Mouse (Mus musculus) lung, postnatal 0 days (tissue): ENCODE results near the gene Gm21188. TPM values are rescaled to one million over a fixed set of nuclear protein-coding genes. Genes with fewer than 3 reads are reported as not detected.
A peak's percentile ranks its signal among the peaks of the same experiment; 100 is the strongest.
"Not testable (repeated sequence)": the region's sequence is repeated elsewhere in the genome, so short reads cannot be mapped to it uniquely, and the experiment has no call there.

Source experiments
- ATAC-seq: fragments of 200-750 bp; cut with Nextera tagmentation; 2 replicates; pipeline ENCODE4 v1.8.0; 2017; ENCODE audit warnings: moderate library complexity
- DNase-seq: peaks from one replicate; pipeline ENCODE4 v3.0.0-alpha.2; 2016; ENCODE audit warnings: low spot score
- H3K27ac ChIP-seq: fragments of 300-500 bp; sonication (generic); 2 replicates; pipeline ENCODE4 v1.5.1; 2014; ENCODE audit warnings: antibody characterized with exemption, mild to moderate bottlenecking, low read length, mixed read lengths
- H3K27me3 ChIP-seq: fragments of 300-500 bp; sonication (generic); replicated peaks from 2 replicates; pipeline ENCODE4 v1.6.1; 2014; ENCODE audit warnings: low read length, mixed read lengths; ENCODE audit not compliant: insufficient read depth
- H3K36me3 ChIP-seq: fragments of 300-500 bp; sonication (generic); 2 replicates; pipeline ENCODE4 v1.6.1; 2014; ENCODE audit warnings: low read length, mixed read lengths; ENCODE audit not compliant: insufficient read depth
- H3K4me1 ChIP-seq: fragments of 300-500 bp; sonication (generic); 2 replicates; pipeline ENCODE4 v1.6.1; 2014; ENCODE audit warnings: antibody characterized with exemption, low read depth, low read length, mixed read lengths; ENCODE audit not compliant: insufficient read depth
- H3K4me2 ChIP-seq: fragments of 300-500 bp; sonication (generic); replicated peaks from 2 replicates; pipeline ENCODE4 v1.6.1; 2014; ENCODE audit warnings: low read depth, mild to moderate bottlenecking, low read length, moderate library complexity, mixed read lengths
- H3K4me3 ChIP-seq: fragments of 300-500 bp; sonication (generic); 2 replicates; pipeline ENCODE4 v1.5.1; 2014; ENCODE audit warnings: low read depth, low read length
- H3K9ac ChIP-seq: fragments of 300-500 bp; sonication (generic); replicated peaks from 2 replicates; pipeline ENCODE4 v1.6.1; 2014; ENCODE audit warnings: low read depth, mild to moderate bottlenecking
- H3K9me3 ChIP-seq: fragments of 300-500 bp; sonication (generic); 2 replicates; pipeline ENCODE4 v1.6.1; 2016; ENCODE audit warnings: low read length, mixed read lengths
- CTCF ChIP-seq: IDR thresholded peaks from 2 replicates; pipeline ENCODE4 v1.5.1; 2016; ENCODE audit warnings: antibody characterized with exemption, mild to moderate bottlenecking
- WGBS: fragments of 180-500 bp; shearing (Covaris S2); extraction: QIAGEN DNeasy Blood & Tissue Kit; methylation state at CpG from one replicate; pipeline ENCODE4 v1.1.7; 2014; 5-methylcytosine and 5-hydroxymethylcytosine counted together
- polyA plus RNA-seq: library from polyadenylated mRNA; unstranded; fragments of >200 nt; fragmentation: Nextera tagmentation; extraction: Ambion mirVana; gene quantifications from 2 replicates; pipeline ENCODE4 v1.2.1, GENCODE M21; 2015

Gene Gm21188
- polyA plus RNA-seq, 1 experiment from 2014 or later: 0.38 TPM

DNA sequence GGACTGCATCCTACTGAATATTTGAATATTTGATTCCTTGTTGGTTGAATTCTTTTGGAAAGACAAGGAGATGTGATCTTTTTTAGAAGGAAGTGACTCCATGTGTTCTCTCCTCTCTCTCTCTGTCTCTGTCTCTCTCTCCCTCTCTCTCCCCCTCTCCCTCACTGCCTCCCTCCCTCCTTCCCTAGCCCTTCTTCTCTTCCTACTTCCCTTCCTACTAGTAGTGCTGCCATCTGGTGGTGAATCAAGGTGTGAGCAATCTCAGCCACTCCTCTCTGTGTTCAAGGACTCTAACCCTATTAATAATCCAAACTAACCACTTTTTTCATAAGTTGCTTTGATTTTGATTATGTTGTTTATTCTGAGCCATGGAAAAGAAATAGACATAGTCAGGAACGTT lies 30.5 kb downstream of the Gm21188 start:
- not testable (repeated sequence) for H3K27ac ChIP-seq, H3K27me3 ChIP-seq, H3K9ac ChIP-seq, H3K4me2 ChIP-seq, H3K36me3 ChIP-seq, H3K4me3 ChIP-seq, H3K9me3 ChIP-seq, ATAC-seq, H3K4me1 ChIP-seq
- WGBS: no CpG with 5 or more reads among the region's 1 CpGs
- peak; percentile 48 for TF ChIP-seq CTCF
- DNase-seq: peak; percentile 4

DNA sequence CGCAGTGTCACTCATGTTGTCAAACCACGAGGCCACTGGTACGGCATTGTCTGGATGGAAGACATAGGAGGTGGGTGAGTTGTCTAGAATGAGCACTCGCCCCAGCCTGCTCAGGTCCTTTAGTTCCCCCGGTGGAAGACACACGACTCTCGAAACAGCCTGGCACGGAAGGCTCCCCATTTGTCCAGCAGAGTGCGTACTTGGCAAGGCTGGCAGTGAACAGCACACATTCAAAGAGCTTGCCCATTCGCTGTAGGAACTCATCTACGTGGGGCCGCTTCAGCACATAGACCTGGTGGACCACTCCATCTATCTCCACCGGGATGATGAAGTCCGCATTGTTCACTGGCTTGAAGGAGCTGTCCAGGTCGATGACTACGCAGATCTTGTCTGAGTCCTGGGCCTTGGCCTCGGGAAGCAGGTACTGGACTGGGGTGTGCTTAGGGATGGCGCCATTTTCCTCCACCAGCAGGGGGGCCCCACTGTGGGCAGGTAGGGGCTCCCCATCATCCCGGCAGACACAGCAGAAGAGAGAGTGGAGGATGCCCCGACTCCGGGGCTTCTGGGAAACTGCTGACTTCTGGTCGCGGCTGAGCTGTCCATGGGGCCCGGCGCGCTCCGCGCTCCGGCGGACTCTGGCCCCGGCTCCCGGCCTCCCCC lies 36.5 kb downstream of the Gm21188 start:
- not testable (repeated sequence) for H3K27ac ChIP-seq, DNase-seq, H3K9ac ChIP-seq, H3K9me3 ChIP-seq, H3K4me3 ChIP-seq, H3K4me1 ChIP-seq, H3K4me2 ChIP-seq, H3K36me3 ChIP-seq, H3K27me3 ChIP-seq
- WGBS: 3% methylated on average over 6 of the region's 32 CpGs
- 0 out of 2 replicates have a peak, but pooled peaks have one; percentile 5 for ATAC-seq

DNA sequence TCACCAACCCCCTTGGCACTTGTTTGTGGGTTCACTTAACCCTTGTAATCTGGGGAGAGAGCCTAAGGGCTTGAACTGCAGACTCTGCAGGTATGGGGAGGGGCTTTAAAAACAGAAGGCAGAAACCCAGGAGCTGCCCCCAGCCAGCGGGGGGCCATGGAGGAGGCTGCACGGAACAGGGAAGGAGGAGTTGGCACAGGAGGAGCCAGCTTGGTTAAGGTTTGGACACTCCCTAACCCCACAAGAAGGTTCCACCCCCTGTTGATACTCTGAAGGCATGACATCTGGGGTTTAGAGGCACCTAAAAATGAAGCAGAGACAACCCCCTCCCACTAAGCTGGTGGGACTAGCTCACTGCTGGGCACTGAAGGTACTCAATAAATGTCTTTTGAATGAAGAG lies 38.0 kb downstream of the Gm21188 start:
- not testable (repeated sequence) for H3K36me3 ChIP-seq, H3K27me3 ChIP-seq, H3K4me3 ChIP-seq, H3K9ac ChIP-seq, DNase-seq, H3K4me2 ChIP-seq, H3K4me1 ChIP-seq, H3K27ac ChIP-seq, H3K9me3 ChIP-seq
- 0 out of 2 replicates have a peak, but pooled peaks have one; percentile 23 for ATAC-seq
- no CpG with 5 or more reads among the region's 2 CpGs for WGBS

DNA sequence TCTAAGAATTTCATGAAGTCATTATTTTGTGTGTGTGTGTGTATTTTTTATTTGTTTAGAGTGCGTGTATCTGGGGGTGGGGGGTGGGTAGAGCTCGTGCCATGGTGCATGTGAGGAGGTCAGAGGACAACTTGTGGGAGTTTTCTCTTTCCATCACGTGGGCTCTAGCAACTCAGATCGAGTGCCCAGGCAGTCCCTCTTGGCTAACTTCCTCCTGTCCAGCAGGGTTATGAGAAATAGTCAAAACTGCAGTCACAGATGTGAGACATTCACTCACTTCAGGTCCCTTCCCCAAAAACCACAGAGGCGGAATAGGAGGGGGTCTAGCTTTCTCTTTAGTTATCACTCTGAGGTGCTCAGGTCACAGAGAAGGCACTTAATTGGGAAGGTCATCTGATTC lies 38.5 kb downstream of the Gm21188 start:
- not testable (repeated sequence) for H3K4me1 ChIP-seq, H3K9me3 ChIP-seq, H3K4me3 ChIP-seq, H3K36me3 ChIP-seq, H3K9ac ChIP-seq, H3K27ac ChIP-seq, ATAC-seq, DNase-seq, H3K4me2 ChIP-seq, H3K27me3 ChIP-seq
- no CpG with 5 or more reads among the region's 5 CpGs for WGBS

DNA sequence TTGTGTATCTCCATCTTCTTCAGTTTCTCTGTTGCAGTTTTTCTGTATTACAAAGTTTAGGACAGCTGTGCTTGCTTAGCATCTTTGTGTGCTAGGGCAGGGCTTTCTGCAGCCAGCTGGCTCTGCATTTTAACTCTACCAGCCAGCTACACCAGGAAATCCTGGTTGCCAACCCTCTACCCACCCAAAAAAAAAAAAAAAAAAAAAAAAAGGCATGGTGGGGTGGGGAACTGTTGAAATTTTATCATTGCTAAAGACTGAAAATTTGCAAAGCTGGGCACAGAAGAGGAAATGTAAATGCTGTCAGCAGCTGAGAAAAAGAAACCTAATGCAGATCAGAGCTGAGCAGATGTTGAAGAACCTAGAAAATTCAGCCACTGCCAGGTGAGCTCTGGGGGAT lies 41.9 kb downstream of the Gm21188 start:
- H3K4me3 ChIP-seq, H3K27me3 ChIP-seq, H3K27ac ChIP-seq, H3K9ac ChIP-seq, H3K36me3 ChIP-seq, H3K4me2 ChIP-seq, H3K9me3 ChIP-seq, H3K4me1 ChIP-seq, DNase-seq, ATAC-seq: not testable (repeated sequence)

DNA sequence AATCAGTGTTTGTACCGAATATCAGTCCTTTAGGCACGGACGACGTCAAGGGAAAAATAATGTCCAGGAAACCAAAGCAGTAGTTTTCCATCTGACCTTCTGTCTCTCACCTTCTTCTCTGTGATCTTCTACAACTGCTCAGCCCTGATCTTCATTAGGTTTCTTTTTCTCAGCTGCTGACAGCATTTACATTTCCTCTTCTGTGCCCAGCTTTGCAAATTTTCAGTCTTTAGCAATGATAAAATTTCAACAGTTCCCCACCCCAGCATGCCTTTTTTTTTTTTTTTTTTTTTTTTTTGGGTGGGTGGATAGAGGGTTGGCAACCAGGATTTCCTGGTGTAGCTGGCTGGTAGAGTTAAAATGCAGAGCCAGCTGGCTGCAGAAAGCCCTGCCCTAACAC lies 52.8 kb downstream of the Gm21188 start:
- not testable (repeated sequence) for H3K4me1 ChIP-seq, H3K36me3 ChIP-seq, H3K27ac ChIP-seq, DNase-seq, H3K9me3 ChIP-seq, ATAC-seq, H3K27me3 ChIP-seq, H3K4me3 ChIP-seq, H3K4me2 ChIP-seq, H3K9ac ChIP-seq
- WGBS: no CpG with 5 or more reads among the region's 4 CpGs

- H3K27me3 ChIP-seq, DNase-seq, H3K27ac ChIP-seq, H3K4me1 ChIP-seq, H3K9me3 ChIP-seq, H3K4me3 ChIP-seq, H3K36me3 ChIP-seq, H3K4me2 ChIP-seq, H3K9ac ChIP-seq: not testable (repeated sequence)
- peak; percentile 41; the same call in 1 of the 2 replicates for ATAC-seq
- WGBS: no CpG with 5 or more reads among the region's 22 CpGs
Observed at GRCm38 (mm10) chr13:119998442-119999086, 53.4 kb downstream of the Gm21188 start.

DNA sequence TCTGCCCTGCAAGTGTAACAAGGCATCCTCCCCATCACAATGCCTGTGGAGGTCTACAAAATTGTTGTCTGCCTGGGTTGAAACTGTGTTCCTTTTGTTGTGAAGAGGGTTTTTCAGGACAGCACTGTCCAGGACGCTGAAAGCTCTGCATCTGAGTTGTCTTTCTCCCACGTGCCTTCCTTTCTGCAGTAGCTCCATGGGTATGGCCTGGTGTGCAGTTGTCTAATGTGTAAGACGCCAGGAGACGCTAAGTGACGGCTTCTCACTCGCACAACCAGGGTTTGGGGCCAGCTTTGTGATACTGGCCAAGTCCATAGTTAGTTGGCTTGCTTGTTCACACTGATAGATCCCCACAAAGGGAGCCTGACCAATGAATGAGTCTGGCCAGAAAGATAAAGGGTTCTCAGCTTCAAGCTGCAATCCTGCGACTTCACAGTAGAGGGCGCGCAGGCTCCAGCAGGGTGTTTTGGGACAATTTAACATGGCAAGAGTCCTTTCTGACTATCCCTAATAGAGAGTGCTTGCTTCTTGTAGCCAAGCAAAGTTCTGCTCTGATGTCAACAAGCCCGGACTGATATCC lies 60.0 kb downstream of the Gm21188 start:
- not testable (repeated sequence) for H3K9ac ChIP-seq, H3K4me2 ChIP-seq, H3K9me3 ChIP-seq, ATAC-seq, H3K36me3 ChIP-seq, H3K4me3 ChIP-seq, DNase-seq, H3K4me1 ChIP-seq, H3K27me3 ChIP-seq, H3K27ac ChIP-seq
- no CpG with 5 or more reads among the region's 10 CpGs for WGBS

DNA sequence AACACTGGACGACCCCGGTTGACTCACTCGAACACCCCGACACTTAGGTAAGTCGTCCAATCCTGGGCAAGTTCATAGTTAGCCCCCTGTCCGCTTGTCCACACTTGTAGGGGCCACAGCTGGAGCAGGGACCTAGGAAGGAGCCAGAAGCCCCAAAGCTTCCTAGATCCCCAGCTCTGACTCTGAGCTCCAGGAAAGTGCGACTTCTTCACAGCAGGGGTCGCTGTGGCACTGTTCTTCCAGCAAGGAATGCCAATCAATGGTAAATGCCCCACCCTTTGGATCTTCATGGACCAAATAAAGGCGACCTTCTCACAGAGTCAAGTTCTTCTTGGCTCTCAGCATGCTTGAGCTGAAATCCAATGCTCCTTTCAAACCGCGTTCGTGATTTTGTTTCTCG lies 60.7 kb downstream of the Gm21188 start:
- not testable (repeated sequence) for H3K4me1 ChIP-seq, H3K36me3 ChIP-seq, H3K4me3 ChIP-seq, H3K9me3 ChIP-seq, H3K27ac ChIP-seq, H3K4me2 ChIP-seq, DNase-seq, ATAC-seq, H3K9ac ChIP-seq, H3K27me3 ChIP-seq
- no CpG with 5 or more reads among the region's 13 CpGs for WGBS
